Mouse (Mus musculus) limb, embryonic 11.5 days (tissue): ENCODE results near the gene Gdi1. TPM values are rescaled to one million over a fixed set of nuclear protein-coding genes. Genes with fewer than 3 reads are reported as not detected.

ENCODE experiments used
- ATAC-seq: fragments of 200-750 bp; cut with Nextera tagmentation; 2 replicates; pipeline ENCODE4 v1.8.0; 2017; ENCODE audit warnings: low read depth; ENCODE audit not compliant: insufficient number of reproducible peaks, low FRiP score, low TSS enrichment
- DNase-seq: peaks from one replicate; pipeline ENCODE4 v3.0.0-alpha.2; 2015; ENCODE audit warnings: low spot score
- H3K27ac ChIP-seq: fragments of 300-500 bp; sonication (generic); replicated peaks from 2 replicates; pipeline ENCODE4 v1.5.1; 2014; ENCODE audit warnings: low read depth, mild to moderate bottlenecking, low read length
- H3K27me3 ChIP-seq: fragments of 300-500 bp; sonication (generic); 2 replicates; pipeline ENCODE4 v1.6.1; 2014; ENCODE audit warnings: mild to moderate bottlenecking, low read length, mixed read lengths; ENCODE audit not compliant: control insufficient read depth, insufficient read depth
- H3K36me3 ChIP-seq: fragments of 300-500 bp; sonication (generic); 2 replicates; pipeline ENCODE4 v1.6.1; 2014; ENCODE audit warnings: mild to moderate bottlenecking, low read length, moderate library complexity, mixed read lengths; ENCODE audit not compliant: control insufficient read depth, insufficient read depth
- H3K4me1 ChIP-seq: fragments of 300-500 bp; sonication (generic); 2 replicates; pipeline ENCODE4 v1.6.1; 2014; ENCODE audit warnings: low read length, mixed read lengths; ENCODE audit not compliant: control insufficient read depth, insufficient read depth
- H3K4me2 ChIP-seq: fragments of 300-500 bp; sonication (generic); 2 replicates; pipeline ENCODE4 v1.6.1; 2014; ENCODE audit warnings: low read depth, mild to moderate bottlenecking, moderate library complexity; ENCODE audit not compliant: severe bottlenecking
- H3K4me3 ChIP-seq: fragments of 300-500 bp; sonication (generic); 2 replicates; pipeline ENCODE4 v1.5.1; 2014; ENCODE audit warnings: low read depth, low read length
- H3K9ac ChIP-seq: fragments of 300-500 bp; sonication (generic); 2 replicates; pipeline ENCODE4 v1.6.1; 2014; ENCODE audit warnings: mild to moderate bottlenecking, low read length
- H3K9me3 ChIP-seq: fragments of 300-500 bp; sonication (generic); 2 replicates; pipeline ENCODE4 v1.6.1; 2016; ENCODE audit warnings: low read length; ENCODE audit not compliant: control insufficient read depth
- WGBS: fragments of 180-500 bp; shearing (Covaris S2); extraction: QIAGEN DNeasy Blood & Tissue Kit; methylation state at CpG from one replicate; pipeline ENCODE4 v1.1.7; 2014; 5-methylcytosine and 5-hydroxymethylcytosine counted together
- polyA plus RNA-seq: library from polyadenylated mRNA; unstranded; fragments of >200 nt; fragmentation: Nextera tagmentation; extraction: Ambion mirVana; gene quantifications from 2 replicates; pipeline ENCODE4 v1.2.1, GENCODE M21; 2014

Gdi1 gene
- polyA plus RNA-seq, 1 experiment from 2014 or later, result 176 TPM

DNA sequence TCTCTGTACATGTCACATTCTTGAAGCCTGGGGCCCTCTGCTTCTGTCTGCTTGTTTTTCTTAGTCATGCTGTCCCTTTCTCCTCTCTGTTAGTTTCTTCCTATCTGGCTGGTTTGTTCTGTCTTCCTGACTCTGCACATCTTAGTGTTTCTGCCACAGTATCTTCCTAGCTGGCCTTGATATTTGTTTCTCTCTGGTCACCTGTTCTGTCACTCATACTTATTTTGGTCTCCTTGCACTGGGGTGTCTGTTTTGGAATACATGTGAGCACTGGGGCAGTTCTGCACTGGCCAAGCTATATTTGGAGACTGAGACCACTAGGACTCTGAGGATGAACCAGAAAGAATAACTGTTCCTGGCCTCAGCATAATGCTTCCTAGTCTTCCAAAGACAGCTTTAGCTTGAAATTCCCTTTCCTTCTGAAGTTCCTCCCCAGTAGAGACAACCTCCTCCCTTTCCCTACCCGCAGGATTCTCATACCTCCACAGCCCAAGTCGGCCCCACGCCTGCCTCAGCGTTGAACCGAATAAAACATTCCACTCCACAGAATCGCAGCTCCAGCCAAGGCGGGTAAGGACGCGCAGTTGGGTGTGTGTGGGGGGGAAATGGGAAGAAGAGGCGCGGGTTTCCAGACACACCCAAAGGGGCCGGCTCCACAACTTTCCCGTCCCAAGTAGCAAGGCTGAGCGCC, 23.6 kb upstream of the Gdi1 start:
- DNase-seq (no peak), ATAC-seq (no peak)
- H3K27me3 ChIP-seq, result no peaks in the 10 kb centered on the region
- H3K4me1 ChIP-seq, result no peaks in the 10 kb centered on the region
- H3K9ac ChIP-seq, result peak overlapping the region; percentile 40; the same call in 1 of the 2 replicates
- peak overlapping the region; percentile 60 for H3K4me3 ChIP-seq
- whole genome bisulfite sequencing, result 17% methylated on average over 14 of the region's 14 CpGs
- H3K9me3 ChIP-seq, result no peaks in the 10 kb centered on the region
- peak overlapping the region; percentile 52; the same call in 1 of the 2 replicates for H3K27ac ChIP-seq
- no peaks in the 10 kb centered on the region for H3K36me3 ChIP-seq
- peak overlapping the region; percentile 63 for H3K4me2 ChIP-seq

DNA sequence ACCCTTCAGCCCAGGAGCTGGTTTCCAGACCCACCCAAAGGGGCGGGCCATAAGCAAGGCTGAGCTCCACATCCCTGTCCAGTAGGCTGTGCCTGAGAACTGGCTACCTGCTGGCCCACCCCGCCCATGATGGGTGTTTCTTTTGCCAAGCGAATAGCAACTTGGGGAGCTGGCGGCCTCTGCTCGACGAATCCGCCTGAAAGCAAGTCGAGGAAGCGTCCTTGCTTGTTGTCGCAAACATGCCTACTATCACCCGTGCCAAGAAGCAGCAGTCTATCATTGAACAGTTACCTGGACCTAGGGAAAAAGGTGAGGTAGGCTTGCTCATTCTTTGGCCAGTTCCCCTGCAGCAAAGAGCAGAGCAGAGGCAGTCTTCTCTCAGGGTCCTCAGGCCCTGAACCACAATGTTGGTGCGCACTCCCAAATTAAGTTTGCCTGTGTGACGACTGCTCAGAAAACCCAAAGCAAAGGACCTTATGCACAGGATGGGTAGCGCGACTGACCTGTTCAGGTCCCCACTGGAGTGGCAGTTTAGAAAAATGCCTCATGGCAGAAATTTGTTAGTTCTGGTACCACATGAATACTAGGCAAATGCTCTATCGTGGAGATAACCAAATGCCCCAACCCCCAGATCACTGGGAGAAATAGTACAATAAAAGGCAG, 22.9 kb upstream of the Gdi1 start, which contains the start of the genes Taz and Dnase1l1:
Taz (plus strand) TSS at position 181 of the 663 bp plus-strand sequence.
Dnase1l1 (minus strand) TSS at position 606 of the 663 bp plus-strand sequence.
- ATAC-seq, result peak; percentile 85
- H3K27me3 ChIP-seq, result no peaks in the 10 kb centered on the region

DNA sequence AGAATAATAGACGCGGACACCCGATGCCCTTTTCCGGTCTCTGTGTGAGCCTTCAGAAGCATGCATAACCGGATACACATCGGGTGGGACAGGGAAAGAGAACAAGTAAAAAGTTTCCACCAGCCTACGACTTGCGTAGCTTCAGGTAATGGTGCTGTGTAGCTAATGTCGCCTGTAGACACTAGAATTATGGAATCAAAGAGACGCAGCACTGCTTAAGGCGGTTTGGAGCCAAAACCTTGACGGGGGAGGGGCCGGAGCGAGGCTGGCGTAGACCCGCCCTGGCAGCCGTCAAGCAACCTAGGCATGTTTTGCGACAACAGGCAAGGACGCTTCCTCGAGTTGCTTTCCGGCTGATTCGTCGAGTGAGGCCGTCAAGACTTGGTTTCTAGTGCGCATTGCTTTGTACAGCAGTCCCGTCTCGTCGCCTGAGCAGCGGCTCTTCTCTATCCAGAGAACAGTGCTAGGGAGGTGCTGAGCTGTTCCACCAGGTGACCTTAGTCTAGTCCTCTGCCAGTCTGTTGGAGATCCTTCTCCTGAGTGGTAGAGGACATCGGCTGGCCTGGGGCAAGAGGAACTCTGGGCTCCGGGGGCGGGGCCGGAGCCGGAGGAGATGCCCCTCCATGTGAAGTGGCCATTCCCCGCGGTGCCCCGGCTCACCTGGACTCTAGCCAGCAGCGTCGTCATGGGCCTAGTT, 22.3 kb upstream of the Gdi1 start:
- Histone ChIP-seq H3K4me3 (peak overlapping the region; percentile 60), H3K4me1 (no peaks in the 10 kb centered on the region), H3K36me3 (no peaks in the 10 kb centered on the region), H3K9ac (peak overlapping the region; percentile 70), H3K27ac (no peak overlapping the region), H3K9me3 (no peaks in the 10 kb centered on the region), H3K4me2 (peak overlapping the region; percentile 63), H3K27me3 (no peaks in the 10 kb centered on the region)
- 18% methylated on average over 39 of the region's 39 CpGs for WGBS
- ATAC-seq (peak; percentile 71), DNase-seq (peak; percentile 81)

More for the DNA sequence above, 22.9 kb upstream of the Gdi1 start, which contains the start of the genes Taz and Dnase1l1:
- Histone ChIP-seq H3K9me3 (no peaks in the 10 kb centered on the region), H3K4me2 (peak within 1 kb of the TSS; percentile 63), H3K4me3 (peak within 1 kb of the TSS; percentile 60), H3K27ac (peak within 1 kb of the TSS; percentile 52), H3K9ac (peak within 1 kb of the TSS; percentile 70), H3K36me3 (no peaks in the 10 kb centered on the region), H3K4me1 (no peaks in the 10 kb centered on the region)
- 11% methylated on average over 16 of the region's 16 CpGs for WGBS
- DNase-seq, result peak; percentile 69

DNA sequence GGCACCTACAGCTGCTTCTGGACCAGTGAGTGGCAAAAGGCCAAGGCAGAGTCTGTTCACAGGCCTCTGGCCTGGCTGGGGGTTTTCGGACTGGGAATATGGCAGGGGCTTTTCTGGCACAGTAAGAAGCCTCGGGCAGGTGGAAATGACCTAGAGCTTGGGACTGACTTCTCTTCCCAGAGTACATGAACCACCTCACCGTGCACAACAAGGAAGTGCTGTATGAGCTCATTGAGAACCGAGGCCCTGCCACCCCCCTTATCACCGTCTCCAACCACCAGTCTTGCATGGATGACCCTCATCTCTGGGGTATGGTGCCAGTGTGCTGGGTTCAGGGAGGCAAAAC, 21.7 kb upstream of the Gdi1 start:
- Histone ChIP-seq H3K36me3 (no peaks in the 10 kb centered on the region), H3K4me1 (no peaks in the 10 kb centered on the region), H3K27me3 (no peaks in the 10 kb centered on the region), H3K4me2 (peak overlapping the region; percentile 63), H3K27ac (no peak overlapping the region), H3K4me3 (peak overlapping the region; percentile 60), H3K9me3 (no peaks in the 10 kb centered on the region), H3K9ac (peak overlapping the region; percentile 70)
- ATAC-seq (peak; percentile 10; the same call in 1 of the 2 replicates), DNase-seq (no peak)
- 50% methylated on average over 5 of the region's 5 CpGs for WGBS

DNA sequence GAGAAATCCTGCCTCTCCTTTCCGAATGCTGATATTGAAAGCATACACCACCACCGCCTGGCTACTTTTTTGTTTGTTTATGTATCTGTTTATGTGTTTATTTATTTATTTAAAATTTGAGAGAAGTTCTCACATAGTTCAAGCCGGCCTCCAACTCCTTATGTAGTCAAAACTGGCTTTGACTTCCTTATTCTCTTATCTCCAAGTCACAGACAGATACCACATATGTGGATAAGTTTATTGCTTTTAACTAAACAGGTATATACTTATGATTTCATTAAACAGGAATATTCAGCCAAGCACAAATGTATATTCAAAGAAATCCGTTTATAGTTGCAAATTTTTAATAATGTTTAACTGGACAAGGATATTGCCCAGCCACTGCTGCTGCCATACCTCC, 11.4 kb upstream of the Gdi1 start:
- 80% methylated on average over 4 of the region's 4 CpGs for WGBS
- no peak for ATAC-seq

DNA sequence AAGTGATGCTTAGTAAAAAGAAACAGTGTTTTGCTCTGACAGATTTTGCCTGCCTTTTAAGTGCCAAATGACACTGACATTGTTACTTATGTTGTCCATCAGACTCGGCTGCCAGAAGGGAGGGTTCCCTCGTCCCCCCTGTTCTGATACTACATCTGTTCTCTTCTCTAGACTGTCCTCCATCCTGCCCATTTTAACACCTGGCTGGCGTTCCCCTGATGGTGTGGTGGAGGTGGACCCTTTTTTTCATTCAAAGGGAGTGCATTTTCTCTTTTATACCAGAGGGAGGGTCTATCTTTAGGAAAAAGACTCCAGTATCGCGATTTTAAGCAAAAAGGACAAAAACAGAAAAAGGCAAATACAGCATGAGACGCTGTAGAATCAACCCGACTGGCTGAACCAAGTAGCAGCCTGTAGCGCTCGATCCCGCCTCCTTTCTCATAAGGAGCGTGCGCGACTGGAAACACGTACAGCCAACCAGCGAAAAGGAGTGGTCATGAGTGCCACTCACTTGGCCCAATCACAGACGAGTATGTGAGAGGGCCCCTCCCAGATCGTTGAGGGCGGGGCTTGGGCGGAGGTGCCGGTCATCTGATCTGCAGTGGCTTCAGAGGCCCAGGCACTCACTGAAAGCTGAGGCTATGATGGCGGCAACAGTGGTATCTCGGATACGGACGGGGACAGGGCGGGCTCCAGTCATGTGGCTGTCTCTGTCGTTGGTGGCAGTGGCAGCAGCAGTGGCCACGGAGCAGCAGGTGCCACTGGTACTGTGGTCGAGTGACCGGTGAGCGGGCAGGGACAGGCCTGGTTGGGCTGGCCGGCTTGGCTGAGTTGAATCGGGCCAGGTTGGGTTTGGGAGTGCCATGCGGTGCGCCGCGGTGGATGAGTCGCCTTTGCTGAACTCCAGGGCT, 8.0 kb upstream of the Gdi1 start, which contains the start of gene Atp6ap1:
Atp6ap1 (plus strand) TSS at position 560 of the 911 bp plus-strand sequence.
- WGBS, result 17% methylated on average over 36 of the region's 37 CpGs

More for the DNA sequence above, 11.4 kb upstream of the Gdi1 start:
- Histone ChIP-seq H3K9me3 (no peaks in the 10 kb centered on the region), H3K27ac (no peak overlapping the region), H3K4me1 (no peaks in the 10 kb centered on the region), H3K4me3 (no peak overlapping the region), H3K4me2 (no peak overlapping the region), H3K9ac (no peak overlapping the region), H3K27me3 (no peaks in the 10 kb centered on the region), H3K36me3 (no peaks in the 10 kb centered on the region)
- DNase-seq, result no peak

DNA sequence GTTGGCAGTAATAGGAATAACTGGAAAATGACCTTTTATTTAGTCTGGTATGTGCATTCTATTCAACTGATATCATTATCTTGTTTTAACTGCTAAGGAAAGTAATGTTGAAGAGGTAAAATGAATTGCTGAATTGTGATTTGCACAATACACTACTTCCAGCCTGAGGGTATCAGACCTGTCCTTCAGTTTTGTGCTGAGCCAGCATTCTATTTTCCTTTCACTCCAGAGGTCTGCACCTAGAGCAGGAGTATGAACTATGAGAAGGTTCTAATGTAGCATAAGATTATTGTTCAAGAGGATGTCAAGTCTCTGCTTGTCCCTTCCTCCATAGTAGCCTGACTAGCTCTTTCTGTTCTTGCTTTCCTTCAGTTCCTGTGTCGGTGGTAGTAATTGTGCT, 6.5 kb upstream of the Gdi1 start:
- Histone ChIP-seq H3K27ac (no peak overlapping the region), H3K4me2 (no peak overlapping the region), H3K9ac (no peak overlapping the region), H3K4me3 (no peak overlapping the region), H3K9me3 (no peaks in the 10 kb centered on the region), H3K4me1 (no peaks in the 10 kb centered on the region), H3K36me3 (no peaks in the 10 kb centered on the region), H3K27me3 (no peaks in the 10 kb centered on the region)
- ATAC-seq (no peak), DNase-seq (no peak)
- WGBS, result 85% methylated on average over 1 of the region's 1 CpGs

More for the DNA sequence above, 8.0 kb upstream of the Gdi1 start, which contains the start of gene Atp6ap1:
- Histone ChIP-seq H3K27ac (no peak within 1 kb of the TSS), H3K9me3 (no peaks in the 10 kb centered on the region), H3K9ac (peak within 1 kb of the TSS; percentile 66), H3K36me3 (no peaks in the 10 kb centered on the region), H3K4me2 (peak within 1 kb of the TSS; percentile 55), H3K4me1 (no peaks in the 10 kb centered on the region), H3K4me3 (peak within 1 kb of the TSS; percentile 59), H3K27me3 (no peaks in the 10 kb centered on the region)
- ATAC-seq (peak; percentile 98), DNase-seq (peak; percentile 91)
